Mouse (Mus musculus) cerebellum, postnatal 25 days (tissue): ENCODE measurements around the gene Rtn4r.
"Not testable (repeated sequence)": the region's sequence is repeated elsewhere in the genome, so short reads cannot be mapped to it uniquely, and the experiment has no call there.

Source experiments
- DNase-seq, 2 experiments: peaks; one replicate each; pipeline ENCODE4 v3.0.0; 2021; ENCODE audit warnings: mixed read lengths in 2 of 2

The Rtn4r gene

GRCm38 (mm10) chr16:18195561-18195960, 68.1 kb downstream of the Rtn4r start:
- not testable (repeated sequence) for DNase-seq

- no peak for DNase-seq
Measured at GRCm38 (mm10) chr16:18197881-18198280, 70.4 kb downstream of the Rtn4r start.

- no peak for DNase-seq
Measured at GRCm38 (mm10) chr16:18198365-18199098, 71.1 kb downstream of the Rtn4r start.

GRCm38 (mm10) chr16:18200062-18200461, 72.6 kb downstream of the Rtn4r start:
- DNase-seq, result no peak

- no peak for DNase-seq
Measured at GRCm38 (mm10) chr16:18201620-18202019, 74.2 kb downstream of the Rtn4r start.
